Mouse (Mus musculus) lung, embryonic 15.5 days (tissue): ENCODE measurements around the gene Mlh3. TPM values are rescaled to one million over a fixed set of nuclear protein-coding genes. Genes with fewer than 3 reads are reported as not detected.
"Not testable (repeated sequence)": the region's sequence is repeated elsewhere in the genome, so short reads cannot be mapped to it uniquely, and the experiment has no call there.

Experiments
- ATAC-seq: fragments of 200-750 bp; cut with Nextera tagmentation; 2 replicates; pipeline ENCODE4 v1.8.0; 2017; ENCODE audit warnings: moderate number of reproducible peaks, borderline replicate concordance; ENCODE audit not compliant: low FRiP score, low TSS enrichment; ENCODE audit errors: extremely low read depth
- H3K27ac ChIP-seq: fragments of 300-500 bp; sonication (generic); 2 replicates; pipeline ENCODE4 v1.5.1; 2015; ENCODE audit warnings: moderate library complexity, mild to moderate bottlenecking, inconsistent platforms
- H3K27me3 ChIP-seq: fragments of 300-500 bp; sonication (generic); 2 replicates; pipeline ENCODE4 v1.6.1; 2015; ENCODE audit warnings: inconsistent platforms
- H3K36me3 ChIP-seq: fragments of 300-500 bp; sonication (generic); 2 replicates; pipeline ENCODE4 v1.6.1; 2015; ENCODE audit warnings: inconsistent platforms
- H3K4me1 ChIP-seq: fragments of 300-500 bp; sonication (generic); 2 replicates; pipeline ENCODE4 v1.6.1; 2015; ENCODE audit warnings: inconsistent platforms
- H3K4me2 ChIP-seq: fragments of 300-500 bp; sonication (generic); 2 replicates; pipeline ENCODE4 v1.6.1; 2015; ENCODE audit warnings: inconsistent platforms, mild to moderate bottlenecking, moderate library complexity
- H3K4me3 ChIP-seq: fragments of 300-500 bp; sonication (generic); 2 replicates; pipeline ENCODE4 v1.5.1; 2015; ENCODE audit warnings: mild to moderate bottlenecking, inconsistent platforms
- H3K9ac ChIP-seq: fragments of 300-500 bp; sonication (generic); 2 replicates; pipeline ENCODE4 v1.6.1; 2015; ENCODE audit warnings: inconsistent platforms
- H3K9me3 ChIP-seq: fragments of 300-500 bp; sonication (generic); 2 replicates; pipeline ENCODE4 v1.6.1; 2016; ENCODE audit warnings: inconsistent platforms
- WGBS: fragments of 180-500 bp; shearing (Covaris S2); methylation state at CpG from one replicate; pipeline ENCODE4 v1.1.7; 2015; 5-methylcytosine and 5-hydroxymethylcytosine counted together
- polyA plus RNA-seq: library from polyadenylated mRNA; unstranded; fragments of >200 nt; fragmentation: Nextera tagmentation; extraction: Ambion mirVana; gene quantifications from 2 replicates; pipeline ENCODE4 v1.2.1, GENCODE M21; 2015

Gene Mlh3
- polyA plus RNA-seq, 1 experiment from 2014 or later, result 9.3 TPM

- WGBS, result 70% methylated on average over 6 of the region's 6 CpGs
- Histone ChIP-seq H3K27ac (no peak overlapping the region), H3K4me1 (peaks cover 20% of the 10 kb centered on the region), H3K36me3 (no peaks in the 10 kb centered on the region), H3K4me3 (no peak overlapping the region), H3K9ac (no peak overlapping the region), H3K9me3 (peaks cover 6% of the 10 kb centered on the region; the same call in 1 of the 2 replicates), H3K4me2 (no peak overlapping the region), H3K27me3 (no peaks in the 10 kb centered on the region)
- no peak for ATAC-seq
Measured at GRCm38 (mm10) chr12:85292288-85292687, 21.9 kb upstream of the Mlh3 start.

DNA sequence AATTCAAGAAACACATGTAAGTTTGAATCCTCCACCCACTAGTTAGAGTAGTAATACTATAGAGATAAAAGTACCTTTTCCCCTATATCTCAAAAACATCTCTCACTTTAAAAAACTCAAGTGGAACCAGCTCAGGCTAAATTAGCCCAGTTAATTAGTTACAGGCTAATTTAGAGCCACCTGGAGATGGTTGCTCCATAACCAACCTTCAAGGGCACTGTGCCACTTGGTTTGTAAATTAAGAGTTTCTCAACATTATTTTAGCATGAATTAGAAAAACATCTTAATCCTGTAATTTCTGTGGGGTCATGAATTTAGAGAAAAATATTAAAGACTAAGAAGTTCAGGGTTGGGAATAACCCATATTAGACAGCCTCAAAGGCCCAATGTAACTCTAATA, 21.1 kb upstream of the Mlh3 start:
- H3K27me3 ChIP-seq, result no peaks in the 10 kb centered on the region
- no peak overlapping the region for H3K27ac ChIP-seq
- H3K4me3 ChIP-seq, result no peak overlapping the region

GRCm38 (mm10) chr12:85290633-85291032, 20.2 kb upstream of the Mlh3 start:
- ATAC-seq, result no peak
- Histone ChIP-seq H3K9me3 (peaks cover 6% of the 10 kb centered on the region; the same call in 1 of the 2 replicates), H3K27ac (no peak overlapping the region), H3K4me3 (no peak overlapping the region), H3K27me3 (no peaks in the 10 kb centered on the region), H3K9ac (no peak overlapping the region), H3K4me2 (no peak overlapping the region), H3K36me3 (no peaks in the 10 kb centered on the region), H3K4me1 (peaks cover 20% of the 10 kb centered on the region)
- 81% methylated on average over 10 of the region's 10 CpGs for WGBS

More for the DNA sequence above, 21.1 kb upstream of the Mlh3 start:
- Histone ChIP-seq H3K9ac (no peak overlapping the region), H3K4me1 (peaks cover 20% of the 10 kb centered on the region), H3K4me2 (no peak overlapping the region), H3K36me3 (no peaks in the 10 kb centered on the region), H3K9me3 (peaks cover 6% of the 10 kb centered on the region; the same call in 1 of the 2 replicates)
- no peak for ATAC-seq

DNA sequence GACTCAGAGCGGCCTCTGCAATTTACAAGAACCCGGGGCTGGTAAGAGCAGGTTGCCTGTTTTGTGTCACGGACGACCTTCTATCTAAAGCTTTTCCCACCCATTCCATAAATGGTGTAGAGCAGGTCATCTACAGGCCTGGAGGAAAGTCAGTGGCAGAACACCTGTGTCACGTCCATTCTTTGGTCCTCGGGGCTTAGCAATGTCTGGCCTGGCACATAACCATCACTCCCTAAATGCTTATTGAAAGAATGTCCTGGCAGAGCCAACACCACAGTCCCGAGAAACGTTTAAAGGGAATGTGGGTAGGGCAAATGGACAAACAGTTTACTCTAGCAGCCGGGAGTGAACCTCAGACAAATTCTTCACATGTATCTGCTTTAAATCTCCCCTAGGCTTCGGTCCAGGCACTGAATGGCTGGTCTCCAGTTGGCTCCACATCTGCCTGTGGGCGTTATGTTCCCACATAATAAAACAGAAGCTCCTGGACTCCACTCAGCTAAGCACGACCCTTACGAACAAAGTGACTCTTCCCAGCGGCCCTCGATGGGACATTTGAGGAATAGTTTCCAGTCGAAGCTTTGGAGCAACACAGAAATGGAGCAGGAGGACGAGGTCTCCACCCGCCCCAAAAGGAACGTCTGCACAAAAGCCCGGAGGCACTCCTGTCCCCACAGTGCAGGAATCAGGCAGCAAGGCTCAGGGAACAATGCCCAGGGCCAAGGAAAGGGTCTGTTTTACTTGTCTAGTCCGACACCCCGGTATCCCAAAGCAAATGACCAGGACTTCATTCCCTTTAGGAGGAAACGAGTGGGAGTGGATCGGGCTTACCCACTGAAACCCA, 19.0 kb upstream of the Mlh3 start:
- H3K36me3 ChIP-seq, result no peaks in the 10 kb centered on the region
- H3K4me1 ChIP-seq, result peaks cover 20% of the 10 kb centered on the region
- H3K4me3 ChIP-seq, result peak overlapping the region; percentile 51
- H3K27me3 ChIP-seq, result no peaks in the 10 kb centered on the region
- H3K9ac ChIP-seq, result no peak overlapping the region; the same call in 1 of the 2 replicates
- H3K9me3 ChIP-seq, result peaks cover 6% of the 10 kb centered on the region; the same call in 1 of the 2 replicates
- peak overlapping the region; percentile 69 for H3K4me2 ChIP-seq
- WGBS, result 43% methylated on average over 24 of the region's 24 CpGs
- H3K27ac ChIP-seq, result peak overlapping the region; percentile 33; the same call in 1 of the 2 replicates
- ATAC-seq, result peak; percentile 75

- Histone ChIP-seq H3K9me3 (no peaks in the 10 kb centered on the region), H3K27me3 (no peaks in the 10 kb centered on the region), H3K9ac (peak within 1 kb of the TSS; percentile 56), H3K27ac (peak within 1 kb of the TSS; percentile 33; the same call in 1 of the 2 replicates), H3K36me3 (no peaks in the 10 kb centered on the region), H3K4me2 (peak within 1 kb of the TSS; percentile 69), H3K4me3 (peak within 1 kb of the TSS; percentile 51), H3K4me1 (peaks cover 20% of the 10 kb centered on the region)
- ATAC-seq, result peak; percentile 76
- 4% methylated on average over 29 of the region's 31 CpGs for WGBS
Measured at GRCm38 (mm10) chr12:85288486-85289156, 18.2 kb upstream of the Mlh3 start, which contains the start of gene Zc2hc1c. Gene Zc2hc1c (plus strand): TSS chr12:85288591.

DNA sequence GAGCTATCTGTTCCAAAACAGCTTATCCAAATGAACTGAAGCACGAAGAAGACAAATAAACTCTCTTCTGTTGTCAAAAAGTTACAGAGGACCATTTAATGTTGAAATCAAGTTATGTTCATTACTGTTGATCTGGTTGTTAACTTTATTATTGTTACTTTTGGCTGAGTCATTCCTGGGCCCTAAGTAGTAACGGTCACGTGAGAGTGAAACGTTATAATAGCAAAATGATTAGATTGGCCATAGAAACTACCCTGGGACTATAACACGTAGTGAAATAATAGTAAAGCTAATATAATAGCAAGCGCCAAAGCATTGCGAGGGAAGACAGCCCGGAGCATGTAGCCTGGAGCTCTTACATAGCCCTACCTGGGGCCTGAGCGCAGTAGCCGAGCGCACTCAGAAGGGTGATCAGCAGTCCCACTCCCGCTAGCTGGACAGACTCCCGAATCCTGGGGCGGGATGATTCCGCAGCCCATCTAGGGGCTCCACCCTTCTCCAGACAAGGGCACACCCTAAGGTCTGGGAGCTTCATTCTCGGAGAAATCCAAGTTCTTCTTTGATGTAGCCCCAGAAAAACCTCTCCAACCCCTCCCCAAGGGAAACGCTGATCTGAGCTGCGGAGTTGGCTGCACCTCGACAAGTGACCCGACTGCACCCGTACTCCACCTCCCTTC, 17.5 kb upstream of the Mlh3 start, which contains the start of gene Acyp1:
Gene Acyp1, minus strand, starts transcription at position 630 of the 677 bp plus-strand sequence.
- H3K4me3 ChIP-seq, result peak within 1 kb of the TSS; percentile 51
- H3K4me2 ChIP-seq, result peak within 1 kb of the TSS; percentile 69
- H3K36me3 ChIP-seq, result no peaks in the 10 kb centered on the region
- 9% methylated on average over 21 of the region's 21 CpGs for WGBS
- peak within 1 kb of the TSS; percentile 33; the same call in 1 of the 2 replicates for H3K27ac ChIP-seq
- peak; percentile 53; the same call in 1 of the 2 replicates for ATAC-seq
- peak within 1 kb of the TSS; percentile 56 for H3K9ac ChIP-seq
- H3K4me1 ChIP-seq, result peaks cover 20% of the 10 kb centered on the region
- H3K9me3 ChIP-seq, result no peaks in the 10 kb centered on the region
- no peaks in the 10 kb centered on the region for H3K27me3 ChIP-seq

DNA sequence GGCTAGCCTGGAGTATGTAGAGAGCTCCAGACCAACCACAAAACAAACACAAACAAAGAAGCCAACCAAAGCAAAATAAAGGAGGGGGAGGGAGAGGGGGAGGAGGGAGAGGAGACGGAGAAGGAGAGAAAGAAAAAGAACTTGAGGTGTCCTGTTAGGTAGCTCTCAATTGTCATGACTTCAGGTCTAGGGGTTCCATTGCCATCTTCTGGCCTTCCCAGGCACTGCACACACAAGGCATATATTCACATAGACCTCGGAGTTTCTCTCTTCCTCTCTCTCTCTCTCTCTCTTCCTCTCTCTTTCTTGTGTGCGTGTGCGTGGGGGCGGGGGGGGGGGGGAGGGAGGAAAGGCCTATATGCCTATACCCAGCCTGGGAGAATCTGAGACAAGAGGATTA, 16.5 kb upstream of the Mlh3 start:
- no peak overlapping the region for H3K4me3 ChIP-seq
- WGBS, result 44% methylated on average over 2 of the region's 5 CpGs
- H3K27ac ChIP-seq, result no peak overlapping the region
- H3K9me3 ChIP-seq, result no peaks in the 10 kb centered on the region
- no peaks in the 10 kb centered on the region for H3K27me3 ChIP-seq
- H3K4me1 ChIP-seq, result peaks cover 20% of the 10 kb centered on the region
- H3K4me2 ChIP-seq, result no peak overlapping the region
- no peak overlapping the region for H3K9ac ChIP-seq
- ATAC-seq, result no peak
- H3K36me3 ChIP-seq, result no peaks in the 10 kb centered on the region

- Histone ChIP-seq H3K9me3 (no peaks in the 10 kb centered on the region), H3K4me1 (peaks cover 16% of the 10 kb centered on the region), H3K27me3 (no peaks in the 10 kb centered on the region), H3K36me3 (no peaks in the 10 kb centered on the region), H3K4me2 (no peak overlapping the region), H3K27ac (no peak overlapping the region), H3K9ac (no peak overlapping the region), H3K4me3 (no peak overlapping the region)
- ATAC-seq, result no peak
- WGBS, result 78% methylated on average over 4 of the region's 4 CpGs
Measured at GRCm38 (mm10) chr12:85284996-85285395, 14.6 kb upstream of the Mlh3 start.

DNA sequence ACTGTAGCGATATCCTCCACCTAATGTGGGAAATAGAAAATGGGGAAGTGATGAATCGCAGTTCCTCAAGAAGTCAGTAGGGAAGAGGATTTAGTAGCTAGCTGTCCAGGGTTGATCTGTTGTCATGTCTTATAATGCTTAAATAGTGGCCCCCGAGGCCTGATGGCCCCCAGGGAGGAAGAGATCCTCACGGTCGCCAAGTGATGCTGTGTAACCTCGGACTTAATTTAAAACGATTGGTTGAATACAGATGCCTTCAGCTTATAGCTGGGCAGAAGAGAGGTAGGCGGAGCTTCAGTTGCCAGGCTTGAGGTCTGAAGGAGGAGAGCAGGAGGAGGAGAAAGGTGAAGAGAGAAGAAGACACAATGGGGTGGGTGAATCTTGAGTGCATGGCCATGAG, 13.9 kb upstream of the Mlh3 start:
- Histone ChIP-seq H3K4me2 (no peak overlapping the region), H3K9me3 (no peaks in the 10 kb centered on the region), H3K27me3 (no peaks in the 10 kb centered on the region), H3K4me3 (no peak overlapping the region), H3K4me1 (peaks cover 15% of the 10 kb centered on the region), H3K9ac (no peak overlapping the region), H3K27ac (no peak overlapping the region), H3K36me3 (no peaks in the 10 kb centered on the region)
- ATAC-seq, result no peak
- WGBS, result 60% methylated on average over 8 of the region's 8 CpGs

DNA sequence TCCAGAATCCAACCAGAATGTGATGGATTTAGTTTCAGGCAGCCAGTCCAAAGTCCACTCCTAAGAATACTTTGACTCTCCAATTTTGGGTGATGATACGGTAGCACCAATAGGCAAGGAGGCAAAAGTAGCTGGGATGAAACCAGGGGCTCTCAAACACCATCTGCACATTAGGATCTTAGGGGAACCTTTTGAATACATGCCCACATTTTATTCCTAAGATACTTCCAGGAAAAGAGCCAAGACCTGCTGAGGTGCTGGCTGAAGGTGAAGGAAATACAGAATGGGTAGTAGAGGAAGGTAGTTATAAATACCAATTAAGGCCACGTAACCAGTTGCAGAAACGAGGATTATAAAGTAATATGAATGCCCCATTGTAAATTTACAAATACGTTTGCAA, 11.4 kb upstream of the Mlh3 start:
- H3K4me3 ChIP-seq, H3K9me3 ChIP-seq, H3K27me3 ChIP-seq, H3K9ac ChIP-seq, H3K36me3 ChIP-seq, H3K4me2 ChIP-seq, H3K27ac ChIP-seq, H3K4me1 ChIP-seq, ATAC-seq: not testable (repeated sequence)
- WGBS, result 90% methylated on average over 2 of the region's 4 CpGs

GRCm38 (mm10) chr12:85280845-85281651, 10.6 kb upstream of the Mlh3 start:
- Histone ChIP-seq H3K4me1 (peaks cover 7% of the 10 kb centered on the region), H3K4me2 (peak overlapping the region; percentile 84), H3K9ac (no peak overlapping the region), H3K27ac (no peak overlapping the region), H3K9me3 (no peaks in the 10 kb centered on the region), H3K27me3 (no peaks in the 10 kb centered on the region), H3K4me3 (peak overlapping the region; percentile 77; the same call in 1 of the 2 replicates), H3K36me3 (no peaks in the 10 kb centered on the region)
- WGBS, result 59% methylated on average over 12 of the region's 12 CpGs
- ATAC-seq, result no peak
